Mouse (Mus musculus) right cerebral cortex, postnatal 25 days (tissue): Measurements from ENCODE around the gene Mettl8.

Experiments
- DNase-seq: peaks from one replicate; pipeline ENCODE4 v3.0.0; 2022

The Mettl8 gene

GRCm38 (mm10) chr2:71055300-71056114 lies at the start of gene Mettl8, which contains the start of gene Dcaf17:
TSS of gene Mettl8 (minus strand) at chr2:71055583.
TSS of gene Dcaf17 (plus strand) at chr2:71055328.
- DNase-seq, result peak; percentile 87

- DNase-seq, result no peak
Measured at GRCm38 (mm10) chr2:71104696-71105095, 49.3 kb upstream of the Mettl8 start.

- DNase-seq, result no peak
Measured at GRCm38 (mm10) chr2:71103292-71103680, 47.9 kb upstream of the Mettl8 start.

DNA sequence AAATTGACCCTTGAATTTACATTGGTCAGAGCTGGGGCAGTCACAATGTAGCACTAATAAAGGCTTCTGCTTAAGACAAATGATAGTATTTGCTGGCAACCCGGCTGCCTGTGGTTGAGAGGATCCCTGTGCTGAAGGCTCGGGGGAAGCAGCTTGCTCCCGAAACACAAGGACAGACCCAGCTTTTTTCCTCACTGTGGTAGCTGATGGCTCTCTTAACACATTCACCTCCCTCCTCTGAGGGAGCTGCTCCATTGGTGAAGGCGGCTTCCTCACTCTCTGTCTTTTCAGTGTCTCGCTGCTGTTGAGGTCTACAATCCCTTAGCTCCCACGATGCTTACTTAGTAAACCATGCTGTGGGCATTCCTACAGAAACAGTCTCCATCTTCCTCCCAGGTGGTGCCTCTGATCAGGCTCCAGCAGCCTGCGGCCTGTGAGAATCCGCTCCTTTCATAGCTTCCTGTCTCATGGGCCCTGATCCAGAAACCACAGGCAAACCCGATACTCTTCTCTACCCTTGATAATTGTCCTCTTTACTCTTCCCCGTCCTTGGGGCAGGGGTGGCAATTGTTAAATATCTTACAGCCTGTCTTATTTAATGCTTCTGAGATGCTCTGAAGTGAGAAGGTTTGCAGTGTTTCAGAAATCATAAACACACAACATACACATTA lies 47.4 kb upstream of the Mettl8 start:
- DNase-seq, result no peak

DNA sequence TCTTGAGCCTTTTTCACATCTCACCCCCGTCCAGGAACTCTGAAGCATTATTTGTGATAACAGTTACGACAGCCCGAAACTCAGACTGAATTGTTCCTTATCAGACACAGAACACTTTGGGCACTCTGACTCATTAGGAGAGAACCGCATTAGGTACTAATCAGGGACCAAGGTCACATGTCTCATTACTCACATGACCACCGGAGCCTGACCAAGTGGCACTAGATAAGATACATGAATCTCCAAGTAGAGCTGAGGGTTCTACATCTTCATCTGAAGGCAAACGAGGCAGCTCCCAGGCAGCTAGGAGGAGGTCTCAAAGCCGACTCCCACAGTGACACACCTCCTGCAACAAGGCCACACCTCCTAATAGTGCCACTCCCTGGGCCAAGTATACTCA lies 40.8 kb upstream of the Mettl8 start:
- no peak for DNase-seq

DNA sequence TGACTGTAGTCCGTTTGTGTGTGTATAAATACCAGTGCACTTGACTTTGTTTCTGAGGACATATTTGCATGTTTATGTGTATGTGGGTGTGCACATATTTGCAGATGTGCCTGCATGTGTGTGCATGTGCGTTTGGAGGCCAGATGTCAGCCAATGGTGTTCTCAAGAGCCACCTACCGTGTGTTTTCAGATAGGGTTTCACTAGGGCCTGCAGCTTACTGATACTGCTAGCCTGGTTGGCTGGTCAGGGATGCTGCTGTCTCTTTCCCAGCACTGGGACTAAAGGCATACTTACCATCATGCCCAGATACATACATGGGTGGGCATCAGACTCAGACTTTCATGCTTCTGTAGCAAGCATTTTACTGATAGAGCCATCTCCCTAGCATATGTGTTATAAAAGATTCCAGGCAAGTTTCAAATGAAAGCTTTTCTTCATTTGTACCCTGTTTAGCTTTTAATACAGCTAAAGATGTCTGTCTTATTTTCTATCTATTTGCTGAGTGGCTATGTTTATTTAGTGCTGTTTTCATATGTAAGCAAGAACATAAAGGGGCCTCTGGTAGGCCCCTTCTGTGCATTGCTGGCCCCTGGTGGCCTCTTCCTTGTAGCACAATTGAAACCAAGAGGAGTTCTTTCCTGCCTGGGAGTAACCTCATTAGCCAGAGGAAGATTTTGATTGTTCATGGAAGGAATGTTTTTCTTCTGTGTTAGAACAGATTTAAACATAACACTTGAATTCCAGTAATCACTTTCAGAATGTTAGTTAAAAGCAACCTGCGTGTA lies 35.5 kb upstream of the Mettl8 start:
- DNase-seq, result no peak

DNA sequence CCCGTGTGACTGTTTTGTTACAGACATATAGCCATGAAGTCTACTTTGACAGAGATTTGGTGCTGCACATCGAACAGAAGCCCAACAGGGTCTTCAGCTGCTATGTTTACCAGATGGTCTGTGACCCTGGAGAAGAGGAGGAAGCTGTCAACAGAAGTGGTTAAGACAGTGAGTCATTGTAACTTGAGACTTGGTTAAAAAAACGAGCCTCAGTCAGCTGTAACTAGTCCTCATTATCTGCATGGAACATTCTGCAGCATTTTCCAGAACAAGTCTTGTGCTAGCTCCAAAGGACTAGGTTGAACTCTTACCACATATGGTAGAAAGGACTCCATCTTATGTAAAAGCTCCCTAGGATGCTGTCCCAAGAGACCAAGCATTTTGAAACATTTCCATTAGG lies 34.4 kb upstream of the Mettl8 start:
- DNase-seq, result no peak

GRCm38 (mm10) chr2:71083454-71084193 lies 28.2 kb upstream of the Mettl8 start:
- DNase-seq, result no peak

- DNase-seq, result no peak
Measured at GRCm38 (mm10) chr2:71082416-71082815, 27.0 kb upstream of the Mettl8 start.

DNA sequence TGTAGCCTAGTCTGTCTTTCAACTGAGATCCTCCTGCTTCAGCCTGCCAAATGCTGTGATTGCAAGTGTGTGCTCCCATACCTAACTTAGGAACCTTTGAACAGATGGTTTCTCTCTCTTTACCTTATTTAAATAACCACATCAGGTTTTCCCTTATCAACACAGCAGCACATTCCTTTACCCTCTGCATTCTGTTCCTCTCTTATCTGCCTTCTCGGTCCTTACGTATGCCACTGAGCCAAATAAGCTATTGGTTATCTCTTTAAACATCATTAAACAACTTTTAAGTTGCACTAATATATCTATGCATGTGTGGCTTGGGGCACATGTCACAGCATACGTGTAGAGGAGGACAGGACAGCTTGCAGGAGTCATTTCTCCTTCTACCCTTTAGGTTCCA lies 18.4 kb upstream of the Mettl8 start:
- no peak for DNase-seq

GRCm38 (mm10) chr2:71073330-71073729 lies 17.9 kb upstream of the Mettl8 start:
- DNase-seq, result no peak

- no peak for DNase-seq
Measured at GRCm38 (mm10) chr2:71071601-71072000, 16.2 kb upstream of the Mettl8 start.

DNA sequence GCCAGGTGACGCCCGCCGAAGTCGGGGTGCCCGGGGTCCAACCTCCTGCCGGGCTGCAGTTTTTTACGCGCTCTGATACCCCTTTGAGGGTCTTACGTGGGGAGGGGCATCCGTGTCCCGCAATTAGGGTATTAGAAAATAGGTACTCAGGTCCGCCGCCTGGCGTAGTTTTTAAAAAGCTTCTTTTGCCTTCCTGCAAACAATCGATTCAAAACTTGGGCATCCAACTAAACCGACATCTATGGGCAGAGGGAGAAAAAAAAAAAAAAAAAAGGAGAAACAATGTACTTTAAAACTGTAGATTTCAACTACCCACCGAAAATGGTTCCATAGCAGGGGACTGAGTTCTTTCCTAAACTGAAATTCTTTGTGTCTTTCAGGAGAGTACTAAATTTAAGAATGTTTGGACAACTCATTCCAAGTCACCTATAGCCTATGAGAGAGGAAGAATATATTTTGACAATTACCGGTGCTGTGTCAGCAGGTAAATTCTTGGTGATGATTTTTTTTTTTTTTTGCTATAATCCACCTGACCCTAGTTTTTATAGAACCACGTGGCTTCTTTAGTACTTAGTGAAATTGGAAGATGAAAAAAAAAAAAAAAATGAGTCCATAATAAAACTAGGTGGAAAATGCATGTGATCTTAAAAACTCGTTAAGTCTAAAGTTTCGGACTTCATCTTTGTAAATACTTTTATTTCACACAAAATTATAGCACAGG lies 892 bp upstream of the Mettl8 start:
- no peak for DNase-seq

DNA sequence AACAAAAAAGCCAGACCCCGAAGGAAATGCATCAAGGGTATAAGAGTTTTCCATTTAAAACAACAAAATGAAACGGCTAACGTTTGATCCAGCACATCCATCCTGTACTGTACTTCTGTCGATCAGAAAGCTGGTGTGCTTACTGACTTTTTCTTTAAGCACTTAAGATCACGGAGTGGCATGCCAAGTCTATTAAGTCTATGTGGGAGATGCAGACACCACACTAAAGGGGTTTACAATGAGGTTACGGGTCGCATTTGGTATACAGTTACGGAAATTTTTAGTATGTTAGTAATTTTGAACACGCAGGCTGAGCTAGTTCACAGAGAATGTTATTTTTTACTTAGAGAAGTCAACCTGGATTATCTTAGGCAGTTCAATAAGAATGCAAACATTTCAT lies 667 bp downstream of the Mettl8 start:
- no peak for DNase-seq

DNA sequence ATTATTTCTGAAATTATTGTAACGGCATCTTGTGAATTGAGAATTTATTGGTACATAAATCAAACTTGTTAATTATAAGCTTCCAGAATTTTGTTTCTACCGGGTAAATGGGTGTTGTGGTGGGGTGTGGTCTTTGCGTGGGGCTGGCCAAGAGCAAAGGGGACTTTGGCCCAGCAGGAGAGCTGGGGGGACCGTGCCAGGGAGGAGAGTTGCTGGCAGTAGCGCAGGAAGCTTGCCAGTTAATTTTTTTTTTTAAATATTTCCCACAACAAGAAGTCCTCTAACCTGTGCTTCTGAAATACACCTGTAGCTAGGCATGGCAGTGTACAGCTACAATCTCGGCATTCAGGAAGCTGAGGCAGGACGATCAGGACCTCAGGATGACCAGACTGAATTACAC lies 4.9 kb downstream of the Mettl8 start:
- DNase-seq, result no peak

GRCm38 (mm10) chr2:71048896-71049295 lies 6.5 kb downstream of the Mettl8 start:
- DNase-seq, result no peak

- no peak for DNase-seq
Measured at GRCm38 (mm10) chr2:71046751-71047320, 8.5 kb downstream of the Mettl8 start.

- DNase-seq, result no peak
Measured at GRCm38 (mm10) chr2:71046151-71046550, 9.2 kb downstream of the Mettl8 start.

DNA sequence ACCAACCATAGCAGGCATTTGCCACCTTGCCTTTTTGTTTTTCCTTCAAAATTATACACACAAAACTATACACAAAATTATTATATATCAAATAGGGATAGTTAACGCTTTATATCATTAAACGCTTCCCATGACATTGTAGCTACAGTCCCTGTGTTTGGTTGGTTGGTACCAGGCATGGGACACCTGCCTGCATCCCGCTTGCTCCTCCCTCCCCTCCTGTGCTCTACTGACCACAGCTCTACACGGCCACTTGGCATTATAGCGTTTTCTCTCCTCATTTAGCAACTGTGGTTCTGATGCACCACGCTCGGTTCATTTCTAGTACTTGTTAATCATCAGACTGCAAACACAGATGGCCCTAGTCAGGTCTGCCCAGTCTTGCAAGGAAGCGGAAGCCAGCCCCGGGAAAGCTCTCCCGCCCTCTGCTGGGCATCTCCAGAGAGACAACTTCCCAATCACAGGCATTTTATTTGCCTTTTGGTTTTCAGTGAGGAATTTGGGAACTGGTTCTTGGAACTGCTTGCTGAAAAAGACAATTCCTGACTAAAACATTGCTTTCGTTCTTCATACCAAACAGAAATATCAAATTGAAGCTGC lies 15.8 kb downstream of the Mettl8 start:
- DNase-seq, result peak; percentile 79

GRCm38 (mm10) chr2:71037447-71037846 lies 17.9 kb downstream of the Mettl8 start:
- DNase-seq, result no peak

- DNase-seq, result no peak
Measured at GRCm38 (mm10) chr2:71033987-71034386, 21.4 kb downstream of the Mettl8 start.
